Mouse (Mus musculus) spleen, embryonic (tissue): Measurements from ENCODE around the gene Pou2f3.

Experiments
- CTCF ChIA-PET: fragments of 350-600 bp; sonication (Branson Sonifier 250); formaldehyde crosslinking; loops from one replicate; lab custom pipeline; 2022; lab: Charles Lee

Gene Pou2f3

GRCm38 (mm10) chr9:43178172-43178571 lies 32.0 kb downstream of the Pou2f3 start:
- CTCF ChIA-PET = no interaction called here

DNA sequence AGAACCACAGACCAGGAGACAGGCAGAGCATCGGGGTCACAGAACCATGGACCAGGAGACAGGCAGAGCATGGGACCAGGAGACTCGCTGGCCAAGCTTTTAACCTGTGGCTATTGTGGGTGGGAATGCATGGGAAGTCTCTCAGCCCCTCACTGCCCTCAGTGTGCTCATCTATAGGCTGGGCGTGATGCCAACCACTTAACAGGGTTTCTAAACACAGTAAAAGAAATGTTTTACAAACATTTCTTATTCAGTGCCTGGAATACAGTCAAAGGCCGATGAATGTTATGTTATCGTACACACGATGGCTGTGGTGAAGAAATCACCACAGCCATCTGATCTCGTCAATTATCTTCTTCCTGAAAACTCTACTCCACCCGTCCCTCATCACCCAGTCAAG lies 43.1 kb downstream of the Pou2f3 start:
- CTCF ChIA-PET = no interaction called here

DNA sequence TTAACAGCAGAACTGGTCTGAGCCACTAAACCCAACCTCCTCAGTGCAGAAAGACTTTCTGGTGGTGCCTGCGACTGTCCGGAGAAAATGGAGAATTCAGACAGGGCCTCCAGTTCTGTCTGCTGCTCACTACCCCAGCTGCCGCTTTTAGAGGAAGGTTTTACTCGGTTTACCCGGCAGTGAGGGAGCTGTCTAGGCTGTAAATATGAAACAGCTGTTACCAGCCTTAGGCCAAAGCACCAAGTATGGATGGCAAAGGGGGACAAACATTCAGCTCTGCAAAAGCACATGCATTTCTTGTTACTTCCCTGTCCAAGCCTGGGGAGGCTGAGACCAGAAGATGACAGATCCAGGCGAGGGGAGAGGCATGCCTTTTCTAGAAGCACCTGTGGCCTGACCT lies 43.8 kb downstream of the Pou2f3 start:
- CTCF ChIA-PET = no interaction called here

DNA sequence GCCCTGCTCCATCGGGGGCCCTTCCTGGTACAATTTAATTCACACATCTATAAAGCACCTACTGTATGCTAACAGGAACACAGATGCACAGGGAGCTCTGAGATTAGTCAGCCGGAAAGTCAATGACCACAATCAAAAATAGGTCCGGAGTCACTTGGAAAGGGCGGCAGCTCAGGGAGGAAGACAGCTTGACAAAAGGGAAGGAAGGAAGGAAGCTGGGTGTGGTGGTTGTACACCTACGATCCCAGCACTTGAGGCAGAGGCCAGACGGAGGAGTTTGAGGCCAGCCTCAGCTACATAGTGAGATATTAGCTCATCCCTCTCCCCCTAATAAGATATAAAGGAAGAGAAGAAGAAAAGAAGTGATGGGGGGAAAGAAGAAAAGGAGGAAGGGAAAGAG lies 54.2 kb downstream of the Pou2f3 start:
- CTCF ChIA-PET = interaction anchor here (0.6 kb wide), 1 partner anchor 114 kb away, joined by 4 read pairs; no protein-coding TSS in a partner anchor

DNA sequence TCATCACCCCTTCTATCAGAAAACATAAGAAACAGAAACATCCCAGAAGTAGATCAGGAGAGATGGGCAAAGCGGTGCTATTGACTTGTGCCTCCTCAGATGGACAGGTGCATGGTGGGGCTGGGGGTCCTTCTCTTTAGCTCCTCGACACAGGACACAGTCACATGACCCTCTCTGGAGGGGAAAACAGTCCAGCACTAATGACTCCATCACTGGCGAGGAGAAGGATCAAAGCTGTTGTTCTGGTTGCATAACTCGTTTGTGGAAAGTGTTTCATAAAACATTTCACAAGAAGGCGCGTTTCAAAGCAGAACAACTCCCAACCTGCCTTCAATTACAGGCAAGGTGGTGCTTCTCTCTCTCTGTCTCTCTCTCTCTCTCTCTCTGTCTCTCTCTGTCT lies 58.4 kb downstream of the Pou2f3 start:
- CTCF ChIA-PET = no interaction called here

GRCm38 (mm10) chr9:43150957-43151356 lies 59.2 kb downstream of the Pou2f3 start:
- CTCF ChIA-PET = no interaction called here

GRCm38 (mm10) chr9:43150075-43150474 lies 60.1 kb downstream of the Pou2f3 start:
- CTCF ChIA-PET = no interaction called here

- CTCF ChIA-PET = no interaction called here
These were observed 60.7 kb downstream of the Pou2f3 start for GRCm38 (mm10) chr9:43149498-43149897.

GRCm38 (mm10) chr9:43145196-43145595 lies 65.0 kb downstream of the Pou2f3 start:
- CTCF ChIA-PET = no interaction called here

- CTCF ChIA-PET = no interaction called here
These were observed 65.9 kb downstream of the Pou2f3 start for GRCm38 (mm10) chr9:43144206-43144810.

DNA sequence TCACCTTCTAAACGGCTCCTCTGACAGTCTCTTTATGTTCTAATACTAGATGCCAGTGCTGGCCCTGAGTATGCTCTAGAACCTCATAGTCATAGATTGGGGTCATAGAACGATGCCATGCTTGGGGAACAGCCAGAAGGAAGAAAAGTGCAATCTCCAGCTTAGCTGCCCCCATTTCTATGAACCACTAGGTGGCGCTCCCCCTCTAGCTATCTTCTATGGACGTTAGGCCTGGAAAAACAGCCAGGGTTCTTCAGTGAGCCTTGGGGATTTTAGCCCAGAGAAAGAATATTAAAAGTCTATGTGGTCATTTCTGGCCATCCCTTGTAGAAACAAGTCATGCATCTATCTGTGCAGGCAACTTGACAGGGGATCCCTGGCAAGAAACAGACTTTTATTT lies 68.3 kb downstream of the Pou2f3 start:
- CTCF ChIA-PET = interaction anchor here (1.0 kb wide), 2 partner anchors 20 to 69 kb away, joined by 3 to 5 read pairs; partner anchors contain the start of gene Pou2f3

- CTCF ChIA-PET = no interaction called here
These were observed 76.6 kb downstream of the Pou2f3 start for GRCm38 (mm10) chr9:43133525-43133924.

DNA sequence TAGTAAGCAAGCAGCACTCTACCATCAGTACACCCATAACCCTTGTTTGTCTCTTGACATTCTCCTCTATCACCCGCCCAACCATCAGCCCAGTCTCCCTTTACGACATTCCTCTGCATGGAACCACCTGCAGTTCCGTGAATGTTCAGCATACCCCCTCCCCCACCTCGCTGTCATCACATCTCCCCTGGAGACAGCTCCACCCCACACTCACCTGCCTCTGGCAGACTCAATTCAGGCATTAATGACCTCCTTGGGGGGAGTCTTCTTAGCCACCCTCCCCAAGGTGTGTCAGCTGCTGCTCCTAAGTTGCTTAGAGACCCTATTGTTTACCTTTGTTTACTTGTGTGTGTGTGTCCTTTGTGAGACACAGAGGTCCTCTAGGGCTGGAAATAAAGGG lies 77.8 kb downstream of the Pou2f3 start:
- CTCF ChIA-PET = no interaction called here

- CTCF ChIA-PET = no interaction called here
These were observed 78.2 kb downstream of the Pou2f3 start for GRCm38 (mm10) chr9:43131940-43132339.

GRCm38 (mm10) chr9:43130684-43131083 lies 79.5 kb downstream of the Pou2f3 start:
- CTCF ChIA-PET = no interaction called here

- CTCF ChIA-PET = interaction anchor here (0.5 kb wide), 1 partner anchor 13 kb away, joined by 3 read pairs; no protein-coding TSS in a partner anchor
These were observed 82.9 kb downstream of the Pou2f3 start for GRCm38 (mm10) chr9:43127101-43127787.

DNA sequence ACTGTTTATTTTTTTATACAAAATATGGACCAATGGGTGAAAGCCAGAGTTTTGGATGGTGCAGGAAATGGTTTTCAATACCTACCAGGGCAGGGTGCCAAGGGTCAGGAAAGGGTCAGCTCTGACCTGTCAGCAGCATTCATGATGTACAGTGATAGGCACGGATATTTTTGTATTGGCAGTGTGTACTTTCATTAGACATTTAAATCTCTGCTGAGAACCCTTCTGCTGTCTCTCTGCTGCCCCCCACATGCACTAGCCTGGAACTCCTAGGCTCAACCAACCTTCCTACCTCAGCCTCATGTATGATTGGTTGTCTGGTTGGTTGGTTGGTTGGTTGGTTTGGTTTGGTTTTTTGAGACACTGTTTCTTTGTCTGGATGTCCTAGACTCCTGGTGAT lies 87.8 kb downstream of the Pou2f3 start:
- CTCF ChIA-PET = no interaction called here

GRCm38 (mm10) chr9:43121948-43122347 lies 88.2 kb downstream of the Pou2f3 start:
- CTCF ChIA-PET = interaction anchor here (0.7 kb wide), 2 partner anchors 19 to 29 kb away, joined by 3 to 5 read pairs; no protein-coding TSS in a partner anchor

GRCm38 (mm10) chr9:43116997-43117336 lies 93.2 kb downstream of the Pou2f3 start:
- CTCF ChIA-PET = no interaction called here

GRCm38 (mm10) chr9:43116134-43116996 lies 93.8 kb downstream of the Pou2f3 start, which contains the start of gene Tmem136:
TSS of gene Tmem136 (minus strand) at chr9:43116570.
- CTCF ChIA-PET = no interaction called here

DNA sequence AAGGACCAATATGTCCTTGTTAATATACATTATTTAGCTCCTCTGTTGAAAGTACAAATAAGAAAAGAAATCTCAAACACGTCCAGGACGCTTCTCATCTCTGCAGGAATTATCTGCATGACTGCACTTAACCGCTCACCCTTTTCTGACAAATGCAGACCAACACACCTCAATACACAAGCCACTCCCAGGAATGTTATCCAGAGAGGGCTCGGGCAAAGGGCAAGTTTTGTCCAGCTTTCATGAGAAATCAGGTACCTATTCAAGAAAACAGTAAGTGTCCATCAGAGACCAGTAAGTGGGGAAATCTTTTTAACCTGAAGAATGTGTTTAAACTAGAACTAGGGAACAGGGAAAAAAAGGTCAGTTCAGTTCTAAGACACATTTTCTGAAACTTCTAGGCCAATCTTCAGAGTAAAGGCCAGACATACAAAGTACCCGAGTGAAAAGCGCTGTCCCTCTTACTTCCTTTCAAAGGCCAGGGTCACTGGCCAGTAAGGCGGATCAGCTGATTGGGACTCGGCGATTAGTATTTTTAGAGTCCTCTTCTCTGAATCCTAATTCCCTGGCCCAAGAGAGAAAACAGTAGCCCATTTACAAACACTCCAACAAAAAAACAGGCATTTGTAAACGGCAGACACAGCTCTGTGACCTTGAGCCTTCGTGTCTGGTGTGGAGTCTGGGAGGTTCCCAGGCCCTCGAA lies 94.6 kb downstream of the Pou2f3 start:
- CTCF ChIA-PET = no interaction called here

- CTCF ChIA-PET = interaction anchor here (0.6 kb wide), 1 partner anchor 13 kb away, joined by 3 read pairs; no protein-coding TSS in a partner anchor
These were observed 95.3 kb downstream of the Pou2f3 start for GRCm38 (mm10) chr9:43114833-43115232.
